Mouse (Mus musculus): ENCODE results near the gene Ddr1.

- TF ChIP-seq CTCF (IDR thresholded peaks at IDR 0.05; ENCODE audit: low read depth) (no peak), EP300 (IDR thresholded peaks at IDR 0.05; ENCODE audit: low read depth) (no peak)
Measured at GRCm38 (mm10) chr17:35698501-35698883, 5.9 kb downstream of the Ddr1 start.

All from liver, embryonic 14.5 days (tissue).